Mouse (Mus musculus): Measurements from ENCODE around the gene Lmcd1. TPM values are rescaled to one million over a fixed set of nuclear protein-coding genes. Genes with fewer than 3 reads are reported as not detected.

The Lmcd1 gene
- polyA plus RNA-seq, 1 experiment from 2014 or later, result 48.7 TPM

- Histone ChIP-seq H3K4me3 (no peak overlapping the region), H3K9ac (no peak overlapping the region), H3K27ac (ENCODE audit: poor library complexity, severe bottlenecking) (no peak overlapping the region), H3K9me3 (replicated peaks) (no peaks in the 10 kb centered on the region), H3K4me2 (no peak overlapping the region), H3K4me1 (replicated peaks) (no peaks in the 10 kb centered on the region), H3K27me3 (replicated peaks) (no peaks in the 10 kb centered on the region), H3K36me3 (peaks cover 52% of the 10 kb centered on the region)
- no peak for ATAC-seq (ENCODE audit: insufficient number of reproducible peaks, low FRiP score)
- WGBS, result 77% methylated on average over 4 of the region's 4 CpGs
Measured at GRCm38 (mm10) chr6:112319449-112319848, 45.9 kb downstream of the Lmcd1 start.

- 60% methylated on average over 5 of the region's 5 CpGs for WGBS
- Histone ChIP-seq H3K27ac (ENCODE audit: poor library complexity, severe bottlenecking) (no peak overlapping the region), H3K4me3 (no peak overlapping the region), H3K9me3 (replicated peaks) (no peaks in the 10 kb centered on the region), H3K27me3 (replicated peaks) (no peaks in the 10 kb centered on the region), H3K4me1 (replicated peaks) (no peaks in the 10 kb centered on the region), H3K36me3 (peaks cover 44% of the 10 kb centered on the region), H3K4me2 (no peak overlapping the region), H3K9ac (no peak overlapping the region)
- ATAC-seq (ENCODE audit: insufficient number of reproducible peaks, low FRiP score), result no peak
Measured at GRCm38 (mm10) chr6:112320679-112321078, 47.1 kb downstream of the Lmcd1 start.

- H3K4me3 ChIP-seq, result no peak overlapping the region
- ATAC-seq (ENCODE audit: insufficient number of reproducible peaks, low FRiP score), result no peak
- H3K27me3 ChIP-seq (replicated peaks), result no peaks in the 10 kb centered on the region
- H3K9me3 ChIP-seq (replicated peaks), result no peaks in the 10 kb centered on the region
- peaks cover 26% of the 10 kb centered on the region for H3K36me3 ChIP-seq
- H3K4me2 ChIP-seq, result no peak overlapping the region
- no peaks in the 10 kb centered on the region for H3K4me1 ChIP-seq (replicated peaks)
- WGBS, result 80% methylated on average over 5 of the region's 5 CpGs
- H3K27ac ChIP-seq (ENCODE audit: poor library complexity, severe bottlenecking), result no peak overlapping the region
- no peak overlapping the region for H3K9ac ChIP-seq
Measured at GRCm38 (mm10) chr6:112322916-112323315, 49.4 kb downstream of the Lmcd1 start.

- Histone ChIP-seq H3K4me3 (no peak overlapping the region), H3K36me3 (peaks cover 32% of the 10 kb centered on the region), H3K9ac (no peak overlapping the region), H3K4me1 (replicated peaks) (no peaks in the 10 kb centered on the region), H3K9me3 (replicated peaks) (no peaks in the 10 kb centered on the region), H3K27me3 (replicated peaks) (no peaks in the 10 kb centered on the region), H3K27ac (ENCODE audit: poor library complexity, severe bottlenecking) (no peak overlapping the region), H3K4me2 (no peak overlapping the region)
- 88% methylated on average over 3 of the region's 3 CpGs for WGBS
- ATAC-seq (ENCODE audit: insufficient number of reproducible peaks, low FRiP score), result no peak
Measured at GRCm38 (mm10) chr6:112325213-112325612, 51.7 kb downstream of the Lmcd1 start.

- H3K36me3 ChIP-seq, result peaks cover 26% of the 10 kb centered on the region
- no peaks in the 10 kb centered on the region for H3K9me3 ChIP-seq (replicated peaks)
- peak; percentile 48; the same call in 1 of the 2 replicates for ATAC-seq (ENCODE audit: insufficient number of reproducible peaks, low FRiP score)
- no peaks in the 10 kb centered on the region for H3K4me1 ChIP-seq (replicated peaks)
- H3K27ac ChIP-seq (ENCODE audit: poor library complexity, severe bottlenecking), result no peak overlapping the region
- WGBS, result 49% methylated on average over 5 of the region's 5 CpGs
- no peak overlapping the region for H3K4me2 ChIP-seq
- H3K4me3 ChIP-seq, result no peak overlapping the region
- H3K27me3 ChIP-seq (replicated peaks), result no peaks in the 10 kb centered on the region
- no peak overlapping the region for H3K9ac ChIP-seq
Measured at GRCm38 (mm10) chr6:112327793-112328192, 54.2 kb downstream of the Lmcd1 start.

GRCm38 (mm10) chr6:112330520-112331222 lies 57.1 kb downstream of the Lmcd1 start:
- Histone ChIP-seq H3K9me3 (replicated peaks) (no peaks in the 10 kb centered on the region), H3K27me3 (replicated peaks) (no peaks in the 10 kb centered on the region), H3K27ac (ENCODE audit: poor library complexity, severe bottlenecking) (no peak overlapping the region), H3K4me2 (no peak overlapping the region), H3K4me3 (no peak overlapping the region), H3K9ac (no peak overlapping the region), H3K4me1 (replicated peaks) (no peaks in the 10 kb centered on the region), H3K36me3 (peaks cover 22% of the 10 kb centered on the region)
- no peak for ATAC-seq (ENCODE audit: insufficient number of reproducible peaks, low FRiP score)
- WGBS, result 86% methylated on average over 5 of the region's 5 CpGs

- Histone ChIP-seq H3K4me2 (no peak overlapping the region), H3K36me3 (peaks cover 22% of the 10 kb centered on the region), H3K27ac (ENCODE audit: poor library complexity, severe bottlenecking) (no peak overlapping the region), H3K9me3 (replicated peaks) (no peaks in the 10 kb centered on the region), H3K4me1 (replicated peaks) (no peaks in the 10 kb centered on the region), H3K4me3 (no peak overlapping the region), H3K27me3 (replicated peaks) (no peaks in the 10 kb centered on the region), H3K9ac (no peak overlapping the region)
- WGBS, result 78% methylated on average over 6 of the region's 6 CpGs
- ATAC-seq (ENCODE audit: insufficient number of reproducible peaks, low FRiP score), result no peak
Measured at GRCm38 (mm10) chr6:112331223-112331598, 57.7 kb downstream of the Lmcd1 start.

- 73% methylated on average over 5 of the region's 5 CpGs for WGBS
- H3K27ac ChIP-seq (ENCODE audit: poor library complexity, severe bottlenecking), result no peak overlapping the region
Measured at GRCm38 (mm10) chr6:112333930-112334329, 60.4 kb downstream of the Lmcd1 start.

GRCm38 (mm10) chr6:112337667-112338066 lies 64.1 kb downstream of the Lmcd1 start:
- ATAC-seq (ENCODE audit: insufficient number of reproducible peaks, low FRiP score), result no peak
- Histone ChIP-seq H3K27me3 (replicated peaks) (no peaks in the 10 kb centered on the region), H3K36me3 (no peaks in the 10 kb centered on the region), H3K27ac (ENCODE audit: poor library complexity, severe bottlenecking) (no peak overlapping the region), H3K4me1 (replicated peaks) (no peaks in the 10 kb centered on the region), H3K4me2 (no peak overlapping the region), H3K4me3 (no peak overlapping the region), H3K9ac (no peak overlapping the region), H3K9me3 (replicated peaks) (no peaks in the 10 kb centered on the region)
- whole genome bisulfite sequencing, result 81% methylated on average over 6 of the region's 6 CpGs

More at GRCm38 (mm10) chr6:112333930-112334329, 60.4 kb downstream of the Lmcd1 start:
- Histone ChIP-seq H3K4me3 (no peak overlapping the region), H3K9ac (no peak overlapping the region), H3K4me2 (no peak overlapping the region), H3K27me3 (replicated peaks) (no peaks in the 10 kb centered on the region), H3K4me1 (replicated peaks) (no peaks in the 10 kb centered on the region), H3K36me3 (peaks cover 15% of the 10 kb centered on the region), H3K9me3 (replicated peaks) (no peaks in the 10 kb centered on the region)
- no peak for ATAC-seq (ENCODE audit: insufficient number of reproducible peaks, low FRiP score)

GRCm38 (mm10) chr6:112339016-112339415 lies 65.5 kb downstream of the Lmcd1 start:
- H3K4me1 ChIP-seq (replicated peaks), result no peaks in the 10 kb centered on the region
- H3K36me3 ChIP-seq, result no peaks in the 10 kb centered on the region
- no peaks in the 10 kb centered on the region for H3K9me3 ChIP-seq (replicated peaks)
- H3K9ac ChIP-seq, result no peak overlapping the region
- H3K27ac ChIP-seq (ENCODE audit: poor library complexity, severe bottlenecking), result no peak overlapping the region
- 74% methylated on average over 4 of the region's 4 CpGs for WGBS
- H3K4me2 ChIP-seq, result no peak overlapping the region
- no peaks in the 10 kb centered on the region for H3K27me3 ChIP-seq (replicated peaks)
- H3K4me3 ChIP-seq, result no peak overlapping the region
- ATAC-seq (ENCODE audit: insufficient number of reproducible peaks, low FRiP score), result no peak

- Histone ChIP-seq H3K27me3 (replicated peaks) (no peaks in the 10 kb centered on the region), H3K4me3 (no peak overlapping the region), H3K4me1 (replicated peaks) (0 out of 2 replicates have a peak, but pooled peaks cover 3% of the 10 kb centered on the region), H3K9me3 (replicated peaks) (no peaks in the 10 kb centered on the region), H3K27ac (ENCODE audit: poor library complexity, severe bottlenecking) (no peak overlapping the region), H3K36me3 (no peaks in the 10 kb centered on the region), H3K4me2 (no peak overlapping the region), H3K9ac (no peak overlapping the region)
- 75% methylated on average over 4 of the region's 4 CpGs for WGBS
- no peak for ATAC-seq (ENCODE audit: insufficient number of reproducible peaks, low FRiP score)
Measured at GRCm38 (mm10) chr6:112350452-112350851, 76.9 kb downstream of the Lmcd1 start.

GRCm38 (mm10) chr6:112359341-112359740 lies 85.8 kb downstream of the Lmcd1 start:
- Histone ChIP-seq H3K9ac (no peak overlapping the region), H3K4me1 (replicated peaks) (no peaks in the 10 kb centered on the region), H3K4me3 (no peak overlapping the region), H3K9me3 (replicated peaks) (no peaks in the 10 kb centered on the region), H3K27me3 (replicated peaks) (no peaks in the 10 kb centered on the region), H3K27ac (ENCODE audit: poor library complexity, severe bottlenecking) (no peak overlapping the region), H3K36me3 (no peaks in the 10 kb centered on the region), H3K4me2 (no peak overlapping the region)
- WGBS, result 85% methylated on average over 1 of the region's 1 CpGs
- no peak for ATAC-seq (ENCODE audit: insufficient number of reproducible peaks, low FRiP score)

All from heart, embryonic 12.5 days (tissue).